Mouse (Mus musculus): ENCODE data around the gene Ano6. TPM values are rescaled to one million over a fixed set of nuclear protein-coding genes. Genes with fewer than 3 reads are reported as not detected.

Ano6 gene
- polyA plus RNA-seq, 1 experiment = 22.8 TPM

- Histone ChIP-seq H3K4me3 (ENCODE audit: extremely low read depth, insufficient read depth, insufficient read length) (no peak overlapping the region), H3K4me1 (ENCODE audit: control insufficient read depth, insufficient read depth, insufficient read length) (peaks cover 3% of the 10 kb centered on the region; the same call in 1 of the 2 replicates)
Measured at GRCm38 (mm10) chr15:95873276-95873675, 82.6 kb downstream of the Ano6 start.

GRCm38 (mm10) chr15:95874216-95874615 is 83.6 kb downstream of the Ano6 start:
- TF ChIP-seq CTCF (IDR thresholded peaks at IDR 0.05; ENCODE audit: extremely low read depth, insufficient read depth, insufficient read length, insufficient replicate concordance) = no peak
- TF ChIP-seq POLR2A (IDR thresholded peaks at IDR 0.05; ENCODE audit: low read depth, low read length) = no peak
- WGBS = 95% methylated on average over 5 of the region's 5 CpGs

More at GRCm38 (mm10) chr15:95873276-95873675, 82.6 kb downstream of the Ano6 start:
- WGBS = 67% methylated on average over 1 of the region's 1 CpGs
- no peak for DNase-seq (ENCODE audit: low read depth in 1 of 2, low spot score in 2 of 2)
- Histone ChIP-seq H3K36me3 (ENCODE audit: control insufficient read depth, insufficient read depth, low read length) (no peaks in the 10 kb centered on the region), H3K27me3 (ENCODE audit: control insufficient read depth, insufficient read depth, low read length) (no peaks in the 10 kb centered on the region), H3K27ac (ENCODE audit: insufficient read depth, low read length) (no peak overlapping the region)
- TF ChIP-seq POLR2A (IDR thresholded peaks at IDR 0.05; ENCODE audit: low read depth, low read length) (no peak), CTCF (IDR thresholded peaks at IDR 0.05; ENCODE audit: extremely low read depth, insufficient read depth, insufficient read length, insufficient replicate concordance) (no peak)

GRCm38 (mm10) chr15:95874726-95875125 is 84.1 kb downstream of the Ano6 start:
- Histone ChIP-seq H3K4me3 (ENCODE audit: extremely low read depth, insufficient read depth, insufficient read length) (no peak overlapping the region), H3K27me3 (ENCODE audit: control insufficient read depth, insufficient read depth, low read length) (no peaks in the 10 kb centered on the region), H3K36me3 (ENCODE audit: control insufficient read depth, insufficient read depth, low read length) (no peaks in the 10 kb centered on the region), H3K4me1 (ENCODE audit: control insufficient read depth, insufficient read depth, insufficient read length) (peaks cover 3% of the 10 kb centered on the region; the same call in 1 of the 2 replicates), H3K27ac (ENCODE audit: insufficient read depth, low read length) (no peak overlapping the region)
- WGBS = 93% methylated on average over 8 of the region's 8 CpGs
- DNase-seq (ENCODE audit: low read depth in 1 of 2, low spot score in 2 of 2) = no peak
- TF ChIP-seq POLR2A (IDR thresholded peaks at IDR 0.05; ENCODE audit: low read depth, low read length) = no peak
- no peak for TF ChIP-seq CTCF (IDR thresholded peaks at IDR 0.05; ENCODE audit: extremely low read depth, insufficient read depth, insufficient read length, insufficient replicate concordance)

More at GRCm38 (mm10) chr15:95874216-95874615, 83.6 kb downstream of the Ano6 start:
- DNase-seq (ENCODE audit: low read depth in 1 of 2, low spot score in 2 of 2) = no peak
- Histone ChIP-seq H3K4me3 (ENCODE audit: extremely low read depth, insufficient read depth, insufficient read length) (no peak overlapping the region), H3K27ac (ENCODE audit: insufficient read depth, low read length) (no peak overlapping the region), H3K36me3 (ENCODE audit: control insufficient read depth, insufficient read depth, low read length) (no peaks in the 10 kb centered on the region), H3K27me3 (ENCODE audit: control insufficient read depth, insufficient read depth, low read length) (no peaks in the 10 kb centered on the region), H3K4me1 (ENCODE audit: control insufficient read depth, insufficient read depth, insufficient read length) (peaks cover 3% of the 10 kb centered on the region; the same call in 1 of the 2 replicates)

- H3K27ac ChIP-seq (ENCODE audit: insufficient read depth, low read length) = no peak overlapping the region
- no peaks in the 10 kb centered on the region for H3K27me3 ChIP-seq (ENCODE audit: control insufficient read depth, insufficient read depth, low read length)
- TF ChIP-seq POLR2A (IDR thresholded peaks at IDR 0.05; ENCODE audit: low read depth, low read length) = no peak
- TF ChIP-seq CTCF (IDR thresholded peaks at IDR 0.05; ENCODE audit: extremely low read depth, insufficient read depth, insufficient read length, insufficient replicate concordance) = no peak
- 59% methylated on average over 10 of the region's 10 CpGs for WGBS
- no peak for DNase-seq (ENCODE audit: low read depth in 1 of 2, low spot score in 2 of 2)
- H3K4me3 ChIP-seq (ENCODE audit: extremely low read depth, insufficient read depth, insufficient read length) = no peak overlapping the region
- no peaks in the 10 kb centered on the region for H3K36me3 ChIP-seq (ENCODE audit: control insufficient read depth, insufficient read depth, low read length)
- peaks cover 3% of the 10 kb centered on the region; the same call in 1 of the 2 replicates for H3K4me1 ChIP-seq (ENCODE audit: control insufficient read depth, insufficient read depth, insufficient read length)
Measured at GRCm38 (mm10) chr15:95875898-95876297, 85.3 kb downstream of the Ano6 start.

- WGBS = 35% methylated on average over 10 of the region's 10 CpGs
- peaks cover 2% of the 10 kb centered on the region; the same call in 1 of the 2 replicates for H3K4me1 ChIP-seq (ENCODE audit: control insufficient read depth, insufficient read depth, insufficient read length)
- H3K36me3 ChIP-seq (ENCODE audit: control insufficient read depth, insufficient read depth, low read length) = no peaks in the 10 kb centered on the region
- DNase-seq (ENCODE audit: low read depth in 1 of 2, low spot score in 2 of 2) = no peak
- no peaks in the 10 kb centered on the region for H3K27me3 ChIP-seq (ENCODE audit: control insufficient read depth, insufficient read depth, low read length)
- no peak overlapping the region; the same call in 1 of the 2 replicates for H3K27ac ChIP-seq (ENCODE audit: insufficient read depth, low read length)
- H3K4me3 ChIP-seq (ENCODE audit: extremely low read depth, insufficient read depth, insufficient read length) = no peak overlapping the region
- TF ChIP-seq POLR2A (IDR thresholded peaks at IDR 0.05; ENCODE audit: low read depth, low read length) (no peak), CTCF (IDR thresholded peaks at IDR 0.05; ENCODE audit: extremely low read depth, insufficient read depth, insufficient read length, insufficient replicate concordance) (no peak)
Measured at GRCm38 (mm10) chr15:95880616-95881151, 90.0 kb downstream of the Ano6 start.

- 94% methylated on average over 4 of the region's 4 CpGs for WGBS
- Histone ChIP-seq H3K36me3 (ENCODE audit: control insufficient read depth, insufficient read depth, low read length) (no peaks in the 10 kb centered on the region), H3K4me3 (ENCODE audit: extremely low read depth, insufficient read depth, insufficient read length) (no peak overlapping the region), H3K4me1 (ENCODE audit: control insufficient read depth, insufficient read depth, insufficient read length) (peaks cover 8% of the 10 kb centered on the region), H3K27ac (ENCODE audit: insufficient read depth, low read length) (no peak overlapping the region), H3K27me3 (ENCODE audit: control insufficient read depth, insufficient read depth, low read length) (no peaks in the 10 kb centered on the region)
- TF ChIP-seq POLR2A (IDR thresholded peaks at IDR 0.05; ENCODE audit: low read depth, low read length) (no peak), CTCF (IDR thresholded peaks at IDR 0.05; ENCODE audit: extremely low read depth, insufficient read depth, insufficient read length, insufficient replicate concordance) (no peak)
- DNase-seq (ENCODE audit: low read depth in 1 of 2, low spot score in 2 of 2) = no peak
Measured at GRCm38 (mm10) chr15:95882436-95882835, 91.8 kb downstream of the Ano6 start.

- TF ChIP-seq POLR2A (IDR thresholded peaks at IDR 0.05; ENCODE audit: low read depth, low read length) (no peak), CTCF (IDR thresholded peaks at IDR 0.05; ENCODE audit: extremely low read depth, insufficient read depth, insufficient read length, insufficient replicate concordance) (no peak)
- Histone ChIP-seq H3K27ac (ENCODE audit: insufficient read depth, low read length) (peak overlapping the region; percentile 11; the same call in 1 of the 2 replicates), H3K4me3 (ENCODE audit: extremely low read depth, insufficient read depth, insufficient read length) (no peak overlapping the region), H3K36me3 (ENCODE audit: control insufficient read depth, insufficient read depth, low read length) (no peaks in the 10 kb centered on the region), H3K27me3 (ENCODE audit: control insufficient read depth, insufficient read depth, low read length) (no peaks in the 10 kb centered on the region), H3K4me1 (ENCODE audit: control insufficient read depth, insufficient read depth, insufficient read length) (peaks cover 10% of the 10 kb centered on the region)
- WGBS = 66% methylated on average over 6 of the region's 6 CpGs
- DNase-seq (ENCODE audit: low read depth in 1 of 2, low spot score in 2 of 2) = no peak
Measured at GRCm38 (mm10) chr15:95883559-95883958, 92.9 kb downstream of the Ano6 start.

Data from spleen, adult 2 months (tissue).